Mouse (Mus musculus) forebrain, postnatal 0 days (tissue): ENCODE data around the gene Tm2d3. TPM values are rescaled to one million over a fixed set of nuclear protein-coding genes. Genes with fewer than 3 reads are reported as not detected.

Experiments used
- ATAC-seq: fragments of 200-750 bp; cut with Nextera tagmentation; 2 replicates; pipeline ENCODE4 v1.8.0; 2017; ENCODE audit warnings: mild to moderate bottlenecking, moderate library complexity
- DNase-seq: peaks from one replicate; pipeline ENCODE4 v3.0.0-alpha.2; 2015
- H3K27ac ChIP-seq: fragments of 300-500 bp; sonication (generic); 2 replicates; pipeline ENCODE4 v1.5.1; 2014; ENCODE audit warnings: low read depth, mild to moderate bottlenecking, antibody characterized with exemption, low read length, moderate library complexity, mixed read lengths
- H3K27me3 ChIP-seq: fragments of 300-500 bp; sonication (generic); 2 replicates; pipeline ENCODE4 v1.6.1; 2014; ENCODE audit warnings: mild to moderate bottlenecking, low read length, mixed read lengths; ENCODE audit not compliant: insufficient read depth
- H3K36me3 ChIP-seq: fragments of 300-500 bp; sonication (generic); 2 replicates; pipeline ENCODE4 v1.6.1; 2014; ENCODE audit warnings: mild to moderate bottlenecking, moderate library complexity; ENCODE audit not compliant: insufficient read depth
- H3K4me1 ChIP-seq: fragments of 300-500 bp; sonication (generic); 2 replicates; pipeline ENCODE4 v1.6.1; 2014; ENCODE audit warnings: antibody characterized with exemption; ENCODE audit not compliant: insufficient read depth
- H3K4me2 ChIP-seq: fragments of 300-500 bp; sonication (generic); 2 replicates; pipeline ENCODE4 v1.6.1; 2014; ENCODE audit warnings: low read depth, mild to moderate bottlenecking, moderate library complexity
- H3K4me3 ChIP-seq: fragments of 300-500 bp; sonication (generic); 2 replicates; pipeline ENCODE4 v1.5.1; 2014; ENCODE audit warnings: low read depth, low read length, mixed read lengths
- H3K9ac ChIP-seq: fragments of 300-500 bp; sonication (generic); 2 replicates; pipeline ENCODE4 v1.6.1; 2014; ENCODE audit warnings: mild to moderate bottlenecking
- H3K9me3 ChIP-seq: fragments of 300-500 bp; sonication (generic); 2 replicates; pipeline ENCODE4 v1.6.1; 2016; ENCODE audit warnings: low read length
- CTCF ChIP-seq: sonication (generic); IDR thresholded peaks from 2 replicates; pipeline ENCODE4 v1.5.1; 2016; ENCODE audit warnings: antibody characterized with exemption, control low read depth, low read depth
- WGBS: fragments of 180-500 bp; shearing (Covaris S2); extraction: QIAGEN DNeasy Blood & Tissue Kit; methylation state at CpG from one replicate; pipeline ENCODE4 v1.1.7; 2014; 5-methylcytosine and 5-hydroxymethylcytosine counted together
- polyA plus RNA-seq: library from polyadenylated mRNA; unstranded; fragments of >200 nt; fragmentation: Nextera tagmentation; extraction: Ambion mirVana; gene quantifications from 2 replicates; pipeline ENCODE4 v1.2.1, GENCODE M21; 2015
- total RNA-seq: library from RNA; depleted of rRNA; stranded (reverse); fragments of >200 nt; gene quantifications from 2 replicates; pipeline ENCODE4 v1.2.3, GENCODE M21; 2014

Tm2d3 gene
- total and polyA plus RNA-seq, 2 experiments from 2014 or later: 94.6 to 105 TPM

GRCm38 (mm10) chr7:65704818-65705242 is 13.9 kb downstream of the Tm2d3 start:
- Histone ChIP-seq H3K4me1 (peaks cover 3% of the 10 kb centered on the region; the same call in 1 of the 2 replicates), H3K9me3 (no peaks in the 10 kb centered on the region), H3K9ac (no peak overlapping the region), H3K27me3 (no peaks in the 10 kb centered on the region), H3K36me3 (peaks cover 22% of the 10 kb centered on the region), H3K27ac (no peak overlapping the region), H3K4me3 (no peak overlapping the region), H3K4me2 (peak overlapping the region; percentile 38)
- 12% methylated on average over 10 of the region's 10 CpGs for WGBS
- TF ChIP-seq CTCF: peak; percentile 99
- DNase-seq: peak; percentile 91
- peak; percentile 78 for ATAC-seq

DNA sequence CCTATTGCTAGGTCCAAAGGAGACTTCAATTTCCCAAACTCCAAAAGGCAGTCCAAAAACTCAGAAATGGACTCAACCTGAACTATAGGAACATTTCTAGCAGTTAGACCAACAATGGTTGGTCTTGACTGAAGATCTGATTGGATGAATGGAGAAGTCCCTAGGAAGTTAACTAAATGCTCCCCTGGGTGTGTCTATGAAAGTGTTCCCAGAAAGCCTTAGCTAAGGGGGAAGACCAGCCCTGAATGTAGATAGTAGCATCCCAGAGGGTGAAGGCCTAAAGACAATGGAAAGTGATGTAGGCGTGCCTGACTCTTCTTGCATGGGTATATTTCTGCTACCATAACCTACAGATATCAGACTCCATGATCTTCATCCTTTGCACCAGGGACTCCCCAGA is 17.5 kb downstream of the Tm2d3 start:
- Histone ChIP-seq H3K9me3 (no peaks in the 10 kb centered on the region), H3K4me2 (no peak overlapping the region), H3K27ac (no peak overlapping the region), H3K4me3 (no peak overlapping the region), H3K27me3 (no peaks in the 10 kb centered on the region), H3K9ac (no peak overlapping the region), H3K4me1 (peaks cover 3% of the 10 kb centered on the region; the same call in 1 of the 2 replicates), H3K36me3 (no peaks in the 10 kb centered on the region)
- no peak for DNase-seq
- 100% methylated on average over 1 of the region's 1 CpGs for WGBS
- no peak for TF ChIP-seq CTCF
- ATAC-seq: no peak

- Histone ChIP-seq H3K4me1 (no peaks in the 10 kb centered on the region), H3K36me3 (no peaks in the 10 kb centered on the region)
Measured at GRCm38 (mm10) chr7:65710301-65710700, 19.3 kb downstream of the Tm2d3 start.

GRCm38 (mm10) chr7:65713782-65714181 is 22.8 kb downstream of the Tm2d3 start:
- Histone ChIP-seq H3K9me3 (no peaks in the 10 kb centered on the region), H3K4me1 (no peaks in the 10 kb centered on the region), H3K27me3 (no peaks in the 10 kb centered on the region), H3K27ac (no peak overlapping the region), H3K9ac (no peak overlapping the region), H3K36me3 (no peaks in the 10 kb centered on the region), H3K4me3 (no peak overlapping the region), H3K4me2 (no peak overlapping the region)
- WGBS: 62% methylated on average over 5 of the region's 5 CpGs
- peak; percentile 30; the same call in 1 of the 2 replicates for TF ChIP-seq CTCF
- ATAC-seq: no peak
- no peak for DNase-seq

More at GRCm38 (mm10) chr7:65710301-65710700, 19.3 kb downstream of the Tm2d3 start:
- no peak overlapping the region for H3K4me2 ChIP-seq
- DNase-seq: no peak
- no peak overlapping the region for H3K27ac ChIP-seq
- H3K9me3 ChIP-seq: no peaks in the 10 kb centered on the region
- no peak for TF ChIP-seq CTCF
- WGBS: 60% methylated on average over 3 of the region's 3 CpGs
- H3K27me3 ChIP-seq: no peaks in the 10 kb centered on the region
- H3K4me3 ChIP-seq: no peak overlapping the region
- H3K9ac ChIP-seq: no peak overlapping the region
- ATAC-seq: no peak

DNA sequence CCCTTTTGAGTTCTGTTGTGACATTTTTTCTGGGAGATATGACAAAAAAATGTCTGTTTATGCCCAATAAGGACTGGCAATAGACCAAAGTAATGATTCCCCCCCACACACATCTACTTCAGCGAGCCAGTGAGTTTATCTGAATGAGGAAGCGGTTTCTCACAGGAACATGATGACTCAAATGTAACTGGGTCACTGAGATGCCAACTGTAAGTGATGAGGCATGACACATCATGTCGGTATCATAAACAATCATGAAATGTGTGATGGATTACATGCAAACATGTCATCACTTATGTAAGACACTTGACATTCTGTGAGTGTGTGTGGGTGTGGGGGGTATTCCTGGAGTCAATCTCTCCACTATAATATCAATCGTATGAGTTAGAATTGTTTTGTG is 23.3 kb downstream of the Tm2d3 start:
- DNase-seq (no peak), ATAC-seq (peak; percentile 38; the same call in 1 of the 2 replicates)
- no peaks in the 10 kb centered on the region for H3K27me3 ChIP-seq
- no peaks in the 10 kb centered on the region for H3K4me1 ChIP-seq
- no peaks in the 10 kb centered on the region for H3K36me3 ChIP-seq
- H3K4me2 ChIP-seq: no peak overlapping the region
- no peaks in the 10 kb centered on the region for H3K9me3 ChIP-seq
- TF ChIP-seq CTCF: no peak
- 72% methylated on average over 4 of the region's 4 CpGs for WGBS
- no peak overlapping the region for H3K27ac ChIP-seq
- H3K9ac ChIP-seq: no peak overlapping the region
- H3K4me3 ChIP-seq: no peak overlapping the region

DNA sequence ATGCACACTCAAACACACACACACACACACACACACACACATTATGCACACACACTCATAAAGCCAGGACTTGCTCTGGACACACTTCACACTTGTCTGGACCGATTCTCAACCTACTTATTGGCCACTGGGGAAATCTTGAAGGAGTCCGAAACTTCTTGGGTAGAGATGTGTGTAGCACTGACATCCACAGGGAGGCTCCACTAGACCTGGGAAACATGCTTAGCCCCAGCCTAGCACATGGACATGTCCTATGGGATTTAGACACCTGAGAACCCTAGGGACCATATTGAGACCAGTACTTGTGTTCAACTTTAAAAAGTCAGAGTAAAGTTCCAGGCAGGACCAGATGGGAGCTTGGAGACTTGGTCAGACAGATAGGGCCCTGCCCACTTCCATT is 43.1 kb downstream of the Tm2d3 start:
- ATAC-seq (no peak), DNase-seq (peak; percentile 26)
- Histone ChIP-seq H3K27me3 (no peaks in the 10 kb centered on the region), H3K27ac (no peak overlapping the region), H3K36me3 (no peaks in the 10 kb centered on the region), H3K4me3 (no peak overlapping the region), H3K4me2 (no peak overlapping the region), H3K4me1 (no peaks in the 10 kb centered on the region), H3K9ac (no peak overlapping the region), H3K9me3 (no peaks in the 10 kb centered on the region)
- 83% methylated on average over 2 of the region's 2 CpGs for WGBS
- TF ChIP-seq CTCF: peak; percentile 60

GRCm38 (mm10) chr7:65735261-65735660 is 44.3 kb downstream of the Tm2d3 start:
- no peak overlapping the region for H3K4me2 ChIP-seq
- no peaks in the 10 kb centered on the region for H3K27me3 ChIP-seq
- 96% methylated on average over 3 of the region's 3 CpGs for WGBS
- no peak overlapping the region for H3K9ac ChIP-seq
- no peak overlapping the region for H3K27ac ChIP-seq
- ATAC-seq: no peak
- no peak for DNase-seq
- no peaks in the 10 kb centered on the region for H3K36me3 ChIP-seq
- no peak overlapping the region for H3K4me3 ChIP-seq
- TF ChIP-seq CTCF: no peak
- no peaks in the 10 kb centered on the region for H3K9me3 ChIP-seq
- H3K4me1 ChIP-seq: no peaks in the 10 kb centered on the region
